Mouse (Mus musculus): Measurements from ENCODE around the gene Calm2. TPM values are rescaled to one million over a fixed set of nuclear protein-coding genes. Genes with fewer than 3 reads are reported as not detected.

Calm2 gene
- total and polyA plus RNA-seq, 3 experiments: 126 to 321 (median 208) TPM

DNA sequence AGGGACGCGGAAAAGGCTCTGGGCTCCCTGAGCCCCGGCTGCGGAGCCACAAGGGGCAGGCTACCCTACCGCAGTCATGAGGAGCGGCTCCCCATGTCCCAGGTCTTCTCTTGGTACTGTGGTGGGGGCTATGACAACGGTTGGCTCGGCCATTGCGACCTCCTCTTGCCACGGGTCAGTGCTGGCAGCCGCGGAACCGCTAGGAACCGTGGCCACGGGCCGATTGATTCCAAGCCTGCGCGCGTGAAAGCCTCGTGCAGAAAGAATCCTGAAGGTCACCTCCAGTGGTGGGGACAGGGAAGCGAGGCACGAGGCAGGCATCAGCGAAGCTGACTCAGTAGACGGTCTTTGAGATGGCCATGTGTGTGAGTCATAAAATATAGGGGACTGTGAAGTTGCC is 19.2 kb downstream of the Calm2 start, which contains the start of gene Stpg4:
Stpg4 (minus strand) TSS at position 231 of the 400 bp plus-strand sequence.
- no peaks in the 10 kb centered on the region for H3K9me3 ChIP-seq (replicated peaks; ENCODE audit: insufficient read depth, low read length)
- H3K36me3 ChIP-seq (ENCODE audit: control insufficient read depth in 1 of 2, insufficient read depth in 2 of 2, low read length in 2 of 2): peaks cover 0 to 2% of the 10 kb centered on the region in 2 experiments; a peak in 1 of 4 replicates
- no peaks in the 10 kb centered on the region for H3K27me3 ChIP-seq (ENCODE audit: control insufficient read depth in 1 of 2, insufficient read depth in 2 of 2, low read length in 2 of 2)
- H3K79me2 ChIP-seq (ENCODE audit: control insufficient read depth, insufficient read depth, low read length, poor library complexity): no peaks in the 10 kb centered on the region
- H3K4me1 ChIP-seq (ENCODE audit: control insufficient read depth in 1 of 2, insufficient read depth in 2 of 2, low read length in 2 of 2): no peaks in the 10 kb centered on the region
- no peak within 1 kb of the TSS for H3K4me3 ChIP-seq (ENCODE audit: control insufficient read depth in 1 of 2, insufficient read depth in 1 of 2, low read depth in 2 of 2, low read length in 2 of 2)
- no peak for DNase-seq (ENCODE audit: low read depth, low spot score)
- H3K27ac ChIP-seq (ENCODE audit: control insufficient read depth, low read depth, low read length): no peak within 1 kb of the TSS
- no peak within 1 kb of the TSS for H3K9ac ChIP-seq (ENCODE audit: control insufficient read depth, low read depth, low read length, poor library complexity, severe bottlenecking)
- no peak for TF ChIP-seq POLR2AphosphoS5 (IDR thresholded peaks at IDR 0.05; ENCODE audit: borderline replicate concordance, low read depth, low read length)
- TF ChIP-seq ZKSCAN1 (IDR thresholded peaks at IDR 0.05; ENCODE audit: low read depth, low read length): no peak
- TF ChIP-seq KAT2A (conservative IDR thresholded peaks at IDR 0.05; ENCODE audit: low read depth, low read length): no peak
- no peak for TF ChIP-seq NRF1 (IDR thresholded peaks at IDR 0.05; ENCODE audit: insufficient read depth, low read depth, low read length, poor library complexity, severe bottlenecking)
- TF ChIP-seq ELF1 (IDR thresholded peaks at IDR 0.05; ENCODE audit: low read depth, low read length): no peak
- TF ChIP-seq SMC3 (IDR thresholded peaks at IDR 0.05; ENCODE audit: low read depth, low read length): no peak
- TF ChIP-seq ETS1 (IDR thresholded peaks at IDR 0.05; ENCODE audit: low read depth, low read length): no peak
- TF ChIP-seq USF1 (IDR thresholded peaks at IDR 0.05; ENCODE audit: low read depth, low read length): no peak
- TF ChIP-seq HCFC1 (IDR thresholded peaks at IDR 0.05; ENCODE audit: low read depth, low read length): no peak
- TF ChIP-seq MEF2A (IDR thresholded peaks at IDR 0.05; ENCODE audit: extremely low read depth, insufficient replicate concordance, low read depth, low read length, poor library complexity, severe bottlenecking): no peak
- TF ChIP-seq GATA1 (IDR thresholded peaks at IDR 0.05; ENCODE audit: low read depth, low read length): no peak

DNA sequence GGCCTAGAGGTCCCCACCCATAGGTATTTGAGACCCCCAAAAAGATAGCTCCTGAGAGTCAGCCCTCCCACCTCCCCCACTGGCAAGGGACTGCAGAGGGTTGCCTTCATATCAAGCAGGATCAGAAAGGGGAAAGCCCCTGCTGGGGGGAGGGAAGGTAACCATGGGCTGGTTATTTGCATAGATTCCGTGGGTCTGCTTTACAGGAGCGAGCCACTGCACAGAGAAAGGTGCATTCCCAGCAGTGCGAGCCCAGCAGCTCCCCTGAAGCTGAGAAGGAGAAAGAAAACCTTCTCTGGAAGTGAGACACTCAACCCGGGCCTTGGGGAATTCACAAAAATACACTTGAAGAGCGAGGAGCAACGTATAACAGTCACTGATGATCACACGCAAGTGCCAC is 28.7 kb downstream of the Calm2 start:
- no peaks in the 10 kb centered on the region for H3K9me3 ChIP-seq (replicated peaks; ENCODE audit: insufficient read depth, low read length)
- no peak overlapping the region for H3K4me3 ChIP-seq (ENCODE audit: control insufficient read depth in 1 of 2, insufficient read depth in 1 of 2, low read depth in 2 of 2, low read length in 2 of 2)
- no peaks in the 10 kb centered on the region for H3K36me3 ChIP-seq (ENCODE audit: control insufficient read depth in 1 of 2, insufficient read depth in 2 of 2, low read length in 2 of 2)
- no peak overlapping the region for H3K9ac ChIP-seq (ENCODE audit: control insufficient read depth, low read depth, low read length, poor library complexity, severe bottlenecking)
- H3K4me1 ChIP-seq (ENCODE audit: control insufficient read depth in 1 of 2, insufficient read depth in 2 of 2, low read length in 2 of 2): no peaks in the 10 kb centered on the region
- H3K27me3 ChIP-seq (ENCODE audit: control insufficient read depth in 1 of 2, insufficient read depth in 2 of 2, low read length in 2 of 2): no peaks in the 10 kb centered on the region
- H3K27ac ChIP-seq (ENCODE audit: control insufficient read depth, low read depth, low read length): no peak overlapping the region
- TF ChIP-seq USF2 (IDR thresholded peaks at IDR 0.05; ENCODE audit: borderline replicate concordance in 1 of 2, insufficient read depth in 1 of 2, low read depth in 1 of 2, low read length in 2 of 2) (no peak), CHD1 (IDR thresholded peaks at IDR 0.05; ENCODE audit: low read depth, low read length) (no peak)
- H3K79me2 ChIP-seq (ENCODE audit: control insufficient read depth, insufficient read depth, low read length, poor library complexity): no peaks in the 10 kb centered on the region
- DNase-seq (ENCODE audit: low read depth, low spot score): no peak

DNA sequence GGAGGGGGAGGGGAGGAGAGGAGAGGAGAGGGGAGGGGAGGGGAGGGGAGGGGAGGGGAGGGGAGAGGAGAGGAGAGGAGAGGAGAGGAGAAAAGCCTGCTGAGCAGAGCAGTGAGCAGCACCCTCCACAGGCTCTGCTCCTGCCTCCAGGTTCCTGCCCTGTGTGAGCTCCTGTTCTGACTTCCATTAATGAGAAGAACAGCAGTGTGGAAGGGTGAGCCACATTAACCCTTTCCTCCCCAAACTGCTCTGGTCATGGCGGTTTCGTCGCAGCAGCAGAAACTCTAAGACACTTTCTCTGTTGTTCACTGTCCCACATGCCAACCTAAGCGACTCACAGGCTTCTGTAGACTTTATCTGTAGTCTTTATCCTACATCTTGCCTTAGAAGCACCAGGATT is 40.1 kb downstream of the Calm2 start:
- Histone ChIP-seq H3K9me3 (replicated peaks; ENCODE audit: insufficient read depth, low read length) (no peaks in the 10 kb centered on the region), H3K79me2 (ENCODE audit: control insufficient read depth, insufficient read depth, low read length, poor library complexity) (no peaks in the 10 kb centered on the region), H3K36me3 (ENCODE audit: control insufficient read depth in 1 of 2, insufficient read depth in 2 of 2, low read length in 2 of 2) (no peaks in the 10 kb centered on the region; a peak in 1 of 4 replicates), H3K27me3 (ENCODE audit: control insufficient read depth in 1 of 2, insufficient read depth in 2 of 2, low read length in 2 of 2) (no peaks in the 10 kb centered on the region), H3K4me3 (ENCODE audit: control insufficient read depth in 1 of 2, insufficient read depth in 1 of 2, low read depth in 2 of 2, low read length in 2 of 2) (no peak overlapping the region), H3K27ac (ENCODE audit: control insufficient read depth, low read depth, low read length) (no peak overlapping the region), H3K9ac (ENCODE audit: control insufficient read depth, low read depth, low read length, poor library complexity, severe bottlenecking) (no peak overlapping the region), H3K4me1 (ENCODE audit: control insufficient read depth in 1 of 2, insufficient read depth in 2 of 2, low read length in 2 of 2) (no peaks in the 10 kb centered on the region)
- no peak for DNase-seq (ENCODE audit: low read depth, low spot score)
- TF ChIP-seq CHD2 (IDR thresholded peaks at IDR 0.05; ENCODE audit: low read length) (no peak), MXI1 (IDR thresholded peaks at IDR 0.05; ENCODE audit: low read depth, low read length) (no peak), MYC (IDR thresholded peaks at IDR 0.05; ENCODE audit: low read depth, low read length) (no peak), USF1 (IDR thresholded peaks at IDR 0.05; ENCODE audit: low read depth, low read length) (no peak), POLR2AphosphoS5 (IDR thresholded peaks at IDR 0.05; ENCODE audit: borderline replicate concordance, low read depth, low read length) (no peak), ETS1 (IDR thresholded peaks at IDR 0.05; ENCODE audit: low read depth, low read length) (no peak), MAFK (IDR thresholded peaks at IDR 0.05; ENCODE audit: borderline replicate concordance, low read depth, low read length) (no peak)

All from MEL (cell line).